Mouse (Mus musculus) left cerebral cortex, adult 11 months (tissue): ENCODE data around the gene Sdf4.

Source experiments
- DNase-seq: peaks from one replicate; pipeline ENCODE4 v3.0.0; 2022; ENCODE audit warnings: low spot score

Gene Sdf4

DNA sequence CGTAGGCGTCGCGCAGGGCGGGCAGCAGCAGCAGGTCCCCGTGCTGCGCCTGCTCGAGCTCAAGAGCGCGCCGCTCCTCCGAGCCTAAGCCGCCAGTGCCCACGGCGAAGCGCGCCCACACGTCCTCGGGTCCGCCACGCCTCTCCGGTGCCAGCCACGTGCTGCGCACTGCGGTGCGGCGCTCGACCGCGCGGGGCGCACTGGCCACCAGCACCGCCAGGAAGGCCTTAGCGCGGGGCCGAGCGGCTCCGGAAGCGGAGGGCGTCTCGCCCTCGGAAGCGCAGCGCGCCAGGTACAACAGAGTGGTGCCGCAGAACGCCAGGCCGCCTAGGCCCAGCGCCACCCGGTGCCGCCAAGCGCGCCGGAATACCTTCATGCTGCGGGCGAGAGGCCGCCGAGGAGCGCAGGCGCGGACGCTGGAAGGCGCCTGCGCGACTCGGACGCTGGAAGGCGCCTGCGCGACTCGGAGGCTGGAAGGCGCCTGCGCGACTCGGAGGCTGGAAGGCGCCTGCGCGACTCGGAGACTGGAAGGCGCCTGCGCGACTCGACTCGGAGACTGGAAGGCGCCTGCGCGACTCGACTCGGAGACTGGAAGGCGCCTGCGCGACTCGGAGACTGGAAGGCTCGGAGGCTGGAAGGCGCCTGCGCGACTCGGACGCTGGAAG, at the start of gene Sdf4, which contains the start of gene B3galt6:
Sdf4 (plus strand) TSS at position 632 of the 665 bp plus-strand sequence.
B3galt6 (minus strand) TSS at position 409 of the 665 bp plus-strand sequence.
- peak; percentile 83 for DNase-seq

DNA sequence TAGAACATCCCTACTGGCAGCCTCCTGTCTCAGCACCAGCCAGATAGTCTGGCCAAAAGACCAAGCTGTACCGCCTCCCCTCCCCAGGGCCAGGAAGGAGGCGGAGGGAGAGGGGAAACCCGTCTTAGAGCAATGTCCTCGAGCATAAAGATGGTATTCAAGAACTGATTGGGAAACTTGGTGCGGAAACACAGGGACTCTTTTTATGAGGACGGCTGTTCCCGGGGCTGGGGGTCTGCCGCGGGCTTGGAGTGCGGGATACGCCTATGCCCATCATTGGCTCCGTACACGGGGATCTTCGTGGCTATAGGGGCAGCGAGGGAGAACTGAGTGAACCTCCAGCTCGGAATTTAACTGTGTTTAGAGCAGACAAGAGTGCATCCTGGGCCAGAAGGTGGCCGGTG, 49.6 kb upstream of the Sdf4 start:
- peak; percentile 34 for DNase-seq

DNA sequence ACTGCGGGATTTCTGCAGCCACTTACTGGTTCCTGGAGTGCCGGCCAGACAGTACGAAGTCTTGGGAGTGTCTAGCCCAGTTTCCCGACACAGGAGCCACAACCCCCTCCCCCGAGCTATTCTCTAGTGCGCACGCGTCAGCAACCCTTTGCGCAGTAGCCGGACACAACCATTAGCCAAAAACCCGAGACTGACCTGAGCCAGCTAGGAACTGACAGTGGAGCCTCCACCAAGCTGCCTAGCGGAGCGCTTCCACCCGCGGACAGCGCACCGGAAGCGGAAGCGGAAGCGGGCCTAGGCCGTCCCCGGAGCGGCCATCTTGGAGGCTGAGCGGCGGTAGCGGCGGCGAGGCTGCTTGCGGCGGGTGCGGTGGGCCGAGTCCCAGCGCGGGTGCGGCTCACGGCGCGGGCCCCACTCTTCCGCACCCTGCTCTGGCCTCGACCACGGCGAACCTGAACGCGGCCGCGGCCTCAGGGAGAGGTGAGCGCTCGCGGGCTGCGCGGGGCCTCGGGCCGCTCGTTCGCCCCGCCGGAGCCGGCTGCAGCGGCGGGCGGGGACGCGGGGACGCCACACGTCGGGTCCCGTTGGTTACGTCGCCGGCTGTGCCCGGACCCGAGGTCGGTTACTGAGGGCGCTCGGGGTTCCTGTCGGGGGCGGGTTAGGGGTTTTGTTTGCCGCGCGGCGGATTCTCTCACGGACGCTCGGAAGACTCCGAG, 49.0 kb upstream of the Sdf4 start, which contains the start of gene Ube2j2:
Ube2j2 (plus strand) TSS at position 298 of the 716 bp plus-strand sequence.
- DNase-seq, result peak; percentile 90

DNA sequence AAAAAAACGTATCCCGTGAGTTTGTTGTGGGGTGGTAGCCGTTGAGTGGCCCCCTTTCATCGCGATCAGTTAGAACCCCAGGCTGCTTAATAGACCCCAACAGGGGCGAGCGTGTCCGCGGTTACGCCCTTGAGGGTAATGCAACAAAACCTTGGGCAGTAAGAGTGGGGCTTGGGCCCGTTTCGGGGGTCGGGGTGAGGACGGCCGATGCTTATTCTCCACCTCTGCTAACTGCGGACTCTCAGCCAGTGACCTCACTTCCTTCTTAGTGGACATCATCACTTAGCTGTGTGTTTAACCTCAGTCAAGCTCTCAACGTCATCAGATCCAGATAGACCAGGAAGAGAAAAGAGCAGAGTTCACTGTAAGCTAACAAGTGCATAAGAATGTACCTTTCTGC, 48.4 kb upstream of the Sdf4 start:
- no peak for DNase-seq

DNA sequence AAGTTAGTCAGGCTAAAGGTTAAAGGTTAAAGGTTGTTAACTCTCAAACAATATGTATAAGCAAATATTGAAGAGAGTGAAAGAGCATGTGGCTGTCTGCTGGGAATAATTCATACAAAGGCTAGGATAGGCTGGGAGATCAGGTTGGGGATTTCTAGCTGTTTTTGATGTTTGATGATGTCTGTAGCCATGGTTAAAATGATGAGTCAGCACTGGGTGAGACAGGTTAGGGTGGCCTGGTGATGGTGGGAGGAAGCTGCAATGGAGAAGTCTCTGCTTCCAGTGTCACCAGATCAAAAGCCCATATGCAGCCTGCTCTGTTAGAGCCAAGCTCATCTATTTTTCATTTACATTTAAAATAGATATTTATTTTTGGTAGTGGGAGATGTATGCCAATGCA, 45.6 kb upstream of the Sdf4 start:
- DNase-seq, result no peak

DNA sequence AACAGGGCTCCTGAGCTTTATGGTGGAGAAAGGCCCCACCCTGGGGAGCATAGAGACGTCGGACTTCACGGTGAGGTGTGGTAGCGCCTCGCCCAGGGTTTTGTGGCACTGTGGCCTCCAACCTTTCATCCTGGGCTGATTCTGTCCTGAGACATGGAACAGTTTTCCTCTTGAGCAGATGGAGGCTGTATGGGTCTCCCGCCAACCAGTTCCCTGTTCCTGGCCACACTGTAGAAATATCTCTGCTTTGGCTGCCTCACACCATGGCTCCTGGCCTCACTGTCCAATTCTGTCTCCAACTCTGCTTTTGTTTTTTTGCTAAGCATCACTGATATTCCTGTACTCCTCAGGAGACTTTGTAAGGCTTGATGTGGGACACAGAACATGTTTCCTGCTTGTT, 37.2 kb upstream of the Sdf4 start:
- DNase-seq, result no peak

DNA sequence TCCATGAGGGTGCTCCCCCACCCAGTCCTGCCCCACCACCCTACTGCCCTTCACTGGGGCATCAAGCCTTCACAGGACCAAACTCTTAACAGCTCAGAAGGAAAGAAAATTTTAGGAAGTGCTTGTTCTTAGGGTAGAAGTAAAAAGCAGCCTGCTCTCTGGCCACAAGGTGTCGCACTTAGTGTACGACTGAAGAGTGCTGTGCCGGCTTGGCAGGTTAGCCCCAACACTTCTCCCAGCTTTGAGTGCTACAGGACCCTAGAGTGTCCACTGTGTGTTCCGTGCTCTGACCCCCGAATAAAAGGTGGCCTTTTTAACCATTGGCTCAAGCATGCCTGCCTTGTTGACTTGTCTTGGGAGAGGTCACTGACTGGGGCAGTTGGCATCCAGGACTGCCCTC, 33.4 kb upstream of the Sdf4 start:
- peak; percentile 45 for DNase-seq

DNA sequence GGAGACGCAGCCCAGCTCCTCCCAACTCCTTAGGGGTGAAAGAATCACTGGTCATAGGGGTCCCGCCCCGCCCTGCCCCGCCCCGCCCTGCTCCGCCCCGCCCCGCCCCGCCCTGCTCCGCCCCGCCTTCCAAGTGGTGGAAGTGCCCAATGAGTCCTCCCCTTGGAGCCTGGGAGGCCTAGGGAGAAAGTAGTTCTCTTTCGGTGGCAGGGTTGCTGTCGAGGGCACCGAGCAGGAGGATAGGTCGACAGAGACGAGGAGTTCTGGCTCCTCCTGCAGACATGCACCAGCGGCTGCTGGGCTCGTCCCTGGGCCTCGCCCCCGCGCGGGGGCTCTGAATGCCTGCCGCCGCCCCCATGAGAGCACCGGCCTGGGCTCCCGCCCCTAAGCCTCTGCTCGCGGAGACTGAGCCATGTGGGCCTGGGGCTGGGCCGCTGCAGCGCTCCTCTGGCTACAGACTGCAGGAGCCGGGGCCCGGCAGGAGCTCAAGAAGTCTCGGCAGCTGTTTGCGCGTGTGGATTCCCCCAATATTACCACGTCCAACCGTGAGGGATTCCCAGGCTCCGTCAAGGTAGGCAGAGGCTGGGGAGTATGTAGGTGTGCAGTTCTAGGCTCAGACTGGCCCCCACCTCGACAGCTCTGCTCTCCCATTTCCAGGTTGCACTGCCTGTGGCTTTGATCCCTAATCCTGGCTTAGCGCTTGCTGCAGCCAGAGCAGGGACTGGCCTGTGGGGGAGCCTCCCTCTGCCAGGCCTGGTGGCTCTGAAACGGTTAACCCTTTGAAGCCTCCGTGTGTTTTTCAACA, 30.3 kb upstream of the Sdf4 start, which contains the start of gene C1qtnf12:
C1qtnf12 (plus strand) TSS at position 152 of the 805 bp plus-strand sequence.
- no peak for DNase-seq

DNA sequence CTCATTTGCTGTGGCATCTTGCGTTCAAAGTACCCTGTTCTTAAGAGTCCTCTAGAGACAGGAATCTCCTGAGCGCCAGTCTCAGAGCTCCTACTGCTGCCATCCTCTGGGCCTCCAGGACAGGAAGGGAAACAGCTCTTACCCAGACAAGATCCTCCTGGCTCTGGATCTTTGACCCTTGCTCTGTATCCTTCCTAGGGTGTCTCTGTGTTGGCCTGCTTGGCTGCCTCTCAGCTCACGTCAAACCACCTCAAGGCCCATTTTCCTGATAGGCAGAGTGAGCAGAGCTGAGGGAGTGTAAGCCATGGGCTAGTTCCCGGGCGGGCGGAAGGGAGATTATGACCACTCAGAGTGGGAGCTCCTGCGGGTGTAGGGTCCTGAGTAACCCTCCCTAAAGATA, 29.6 kb upstream of the Sdf4 start:
- no peak for DNase-seq

DNA sequence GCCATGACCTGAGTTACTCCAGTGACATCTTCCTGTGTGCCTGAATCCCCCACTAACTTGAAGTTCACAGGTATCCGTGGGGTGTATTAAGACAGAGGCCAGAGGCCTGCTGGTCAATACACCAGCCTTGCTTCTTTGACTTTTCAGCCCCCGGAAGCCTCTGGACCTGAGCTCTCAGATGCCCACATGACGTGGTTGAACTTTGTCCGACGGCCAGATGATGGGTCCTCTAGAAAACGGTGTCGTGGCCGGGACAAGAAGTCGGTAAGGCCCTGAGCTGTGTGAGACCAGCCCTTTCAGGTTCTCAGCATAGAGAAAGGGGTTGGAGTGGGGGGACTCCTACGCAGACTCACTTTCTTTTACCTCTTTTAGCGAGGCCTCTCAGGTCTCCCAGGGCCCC, 28.3 kb upstream of the Sdf4 start:
- no peak for DNase-seq

DNA sequence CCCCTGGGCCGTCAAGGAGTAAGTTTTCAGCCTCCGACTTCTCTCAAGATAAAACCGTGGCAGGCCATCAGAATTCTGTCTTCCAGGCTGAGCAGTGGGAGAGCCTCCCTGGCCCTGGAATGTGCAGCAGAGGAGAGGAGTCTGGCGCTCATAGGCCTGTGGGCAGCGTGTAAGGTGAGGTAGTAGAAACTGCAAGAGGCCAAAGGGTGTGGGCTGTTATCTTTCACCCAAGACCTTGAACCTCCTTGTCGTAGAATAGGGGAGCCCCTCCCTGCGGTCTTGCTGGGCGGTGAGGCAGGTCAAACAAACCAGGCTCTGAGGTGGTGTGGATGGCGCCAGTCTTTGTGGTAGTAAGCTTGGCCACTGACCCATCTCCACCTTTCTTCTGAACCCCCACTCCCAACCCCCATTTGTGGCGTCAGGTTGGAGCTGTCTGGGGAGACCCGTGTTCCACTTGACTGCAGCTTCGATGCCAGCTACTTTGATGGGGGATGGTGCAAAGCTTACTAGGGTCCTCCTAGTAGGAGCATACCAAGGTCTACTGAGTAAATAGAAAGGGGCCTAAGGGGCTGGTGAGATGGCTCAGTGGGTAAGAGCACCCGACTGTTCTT, 23.5 kb upstream of the Sdf4 start:
- no peak for DNase-seq

DNA sequence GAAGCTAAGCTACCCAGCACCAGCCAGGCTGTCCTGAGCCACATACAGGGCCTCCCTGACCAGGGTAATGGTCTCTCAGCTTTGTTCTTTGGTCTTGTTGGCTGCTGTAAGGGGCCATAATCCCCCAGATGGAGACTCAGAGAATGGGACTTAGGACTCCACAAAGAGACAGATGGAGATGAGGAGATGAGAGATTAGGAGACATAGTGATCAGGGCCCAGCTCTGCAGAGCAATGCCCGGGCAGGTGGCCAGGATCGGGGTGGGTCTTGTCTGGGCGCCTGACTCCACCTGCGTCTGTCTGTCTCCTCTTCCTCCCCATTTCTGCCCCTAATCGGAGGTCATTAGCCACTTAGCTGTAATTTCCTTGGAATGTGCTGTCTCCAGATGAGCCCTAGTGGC, 22.4 kb upstream of the Sdf4 start:
- no peak for DNase-seq

DNA sequence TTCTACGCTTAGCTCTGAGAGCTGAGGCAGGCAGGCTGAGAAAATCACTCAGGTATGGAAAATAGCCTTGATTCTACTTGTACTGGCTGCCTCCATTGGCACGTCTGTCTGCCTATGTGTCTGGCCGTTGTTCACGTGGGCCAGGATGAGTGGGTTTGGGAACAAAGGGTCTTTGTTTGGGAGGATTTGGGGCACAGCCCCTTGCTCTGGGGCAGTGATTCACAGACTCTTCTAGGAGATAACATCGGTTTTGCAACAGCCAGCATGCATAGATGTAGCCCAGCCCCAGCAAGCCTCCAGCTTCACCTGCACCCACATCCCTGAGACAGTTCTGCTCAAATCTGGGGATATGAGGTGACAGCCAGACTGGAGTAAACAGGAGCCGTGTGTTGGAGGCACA, 20.0 kb upstream of the Sdf4 start:
- DNase-seq, result no peak

DNA sequence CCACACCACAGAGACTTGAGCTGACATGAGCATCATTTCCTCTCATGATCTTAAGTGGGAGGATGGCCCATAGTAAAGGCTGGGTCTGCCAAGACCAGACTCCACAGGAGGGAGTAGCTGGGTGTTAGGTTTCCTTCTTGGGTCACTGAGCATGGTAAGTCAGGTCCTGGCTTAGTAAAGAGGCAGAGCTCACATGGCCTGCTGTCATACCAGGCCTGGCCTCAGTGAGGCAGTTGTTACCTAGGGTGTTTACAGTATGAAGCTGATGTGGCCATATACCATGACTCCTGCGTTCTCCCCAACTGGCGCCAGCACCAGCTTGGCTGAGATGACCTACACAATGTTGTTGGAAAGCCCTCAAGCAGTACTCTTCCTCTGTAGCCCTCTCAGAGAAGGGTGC, 19.4 kb upstream of the Sdf4 start:
- no peak for DNase-seq

DNA sequence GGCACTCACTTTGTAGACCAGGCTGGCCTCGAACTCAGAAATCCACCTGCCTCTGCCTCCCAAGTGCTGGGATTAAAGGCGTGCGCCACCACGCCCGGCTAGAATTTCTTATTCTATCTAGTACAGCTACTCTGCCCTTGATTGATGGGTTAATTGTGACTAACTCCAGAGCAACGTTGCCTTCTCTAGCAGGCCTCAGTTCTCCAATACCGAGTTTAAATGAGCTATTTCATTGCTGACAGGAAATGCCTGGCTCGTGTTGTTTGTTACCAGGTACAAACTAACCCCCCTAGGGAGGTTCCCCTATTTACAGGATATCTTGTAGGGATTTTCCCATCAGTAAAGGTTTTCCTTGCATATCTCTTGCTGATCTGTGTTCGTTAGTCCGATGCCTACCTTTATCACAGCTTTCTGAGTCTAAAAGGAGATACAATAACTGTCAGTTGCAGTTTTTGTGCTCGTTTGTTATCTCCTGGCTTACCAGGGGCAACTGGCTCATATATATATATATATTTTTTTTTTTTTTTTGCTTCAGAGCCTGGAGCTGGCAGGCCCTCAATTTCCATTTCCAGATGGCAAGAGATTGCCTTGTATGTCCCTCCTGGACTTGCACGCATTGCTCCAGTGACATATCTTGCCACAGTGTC, 11.1 kb upstream of the Sdf4 start:
- no peak for DNase-seq

DNA sequence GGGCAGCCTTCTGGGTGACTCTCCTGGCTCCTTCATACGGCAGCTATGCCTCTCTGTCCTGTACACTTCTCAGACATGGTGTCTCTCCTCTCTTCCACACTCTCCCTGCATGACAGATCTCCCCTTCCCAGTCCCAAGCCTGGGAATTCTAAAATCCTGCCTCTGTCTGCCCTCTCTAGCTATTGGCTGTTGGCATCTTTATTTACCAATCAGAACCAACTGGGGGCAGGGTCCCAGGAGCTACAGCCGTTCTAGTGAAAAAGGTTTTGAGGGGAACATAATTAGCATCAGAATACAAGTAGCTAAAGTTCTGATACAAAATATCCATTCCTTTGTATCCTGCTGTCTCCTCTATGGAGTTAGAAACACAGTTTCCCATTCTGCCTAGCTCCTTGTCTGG, 8.9 kb upstream of the Sdf4 start:
- DNase-seq, result no peak

DNA sequence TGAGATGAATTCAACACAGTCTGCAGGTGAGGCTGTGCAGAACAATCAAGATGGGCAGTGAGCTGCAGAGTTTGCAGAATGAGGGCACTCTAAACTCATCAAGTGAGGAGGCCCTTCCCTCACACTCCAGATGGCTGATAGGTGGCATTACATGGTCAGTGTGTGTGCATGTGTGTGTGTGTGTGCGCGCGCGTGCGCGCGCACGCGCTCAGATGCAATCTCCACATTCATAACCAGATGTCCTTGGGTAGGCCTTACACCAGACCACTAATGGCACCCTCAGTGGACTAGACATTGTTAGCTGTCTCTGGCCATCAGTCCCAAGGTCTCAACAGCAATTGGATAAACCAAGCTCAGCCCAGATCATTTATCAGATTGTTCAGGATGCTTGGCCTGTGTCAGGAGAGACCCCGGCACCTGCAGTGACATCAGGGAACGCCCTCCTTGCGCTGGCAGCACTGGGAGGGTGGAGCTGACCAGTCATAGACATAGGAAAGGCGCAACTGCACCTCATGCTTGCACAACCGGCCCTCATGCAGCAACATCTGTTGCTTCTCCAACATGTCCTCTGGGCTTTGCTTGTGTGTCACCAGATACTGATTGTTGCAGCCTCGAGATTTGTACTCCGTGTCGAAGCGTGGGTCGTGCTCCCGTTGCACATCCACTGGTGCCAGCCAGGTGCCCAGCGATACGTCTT, 1.3 kb upstream of the Sdf4 start:
- DNase-seq, result peak; percentile 43

DNA sequence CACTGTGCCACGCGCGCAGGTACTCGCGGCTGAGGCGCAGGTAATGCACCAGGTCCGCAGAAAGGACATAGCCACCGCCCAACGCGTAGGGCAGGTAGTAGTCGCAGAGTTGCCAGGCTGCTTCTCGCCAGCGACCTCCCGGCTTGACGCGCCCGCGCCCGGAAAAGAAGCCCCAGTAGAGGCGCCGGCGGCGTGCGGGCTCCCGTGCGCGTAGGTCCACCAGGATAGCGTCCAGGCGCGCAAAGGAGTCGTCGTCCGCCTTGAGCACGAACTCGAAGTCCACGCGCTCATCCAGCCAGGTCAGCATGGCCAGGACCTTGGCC, 803 bp upstream of the Sdf4 start:
- no peak for DNase-seq

DNA sequence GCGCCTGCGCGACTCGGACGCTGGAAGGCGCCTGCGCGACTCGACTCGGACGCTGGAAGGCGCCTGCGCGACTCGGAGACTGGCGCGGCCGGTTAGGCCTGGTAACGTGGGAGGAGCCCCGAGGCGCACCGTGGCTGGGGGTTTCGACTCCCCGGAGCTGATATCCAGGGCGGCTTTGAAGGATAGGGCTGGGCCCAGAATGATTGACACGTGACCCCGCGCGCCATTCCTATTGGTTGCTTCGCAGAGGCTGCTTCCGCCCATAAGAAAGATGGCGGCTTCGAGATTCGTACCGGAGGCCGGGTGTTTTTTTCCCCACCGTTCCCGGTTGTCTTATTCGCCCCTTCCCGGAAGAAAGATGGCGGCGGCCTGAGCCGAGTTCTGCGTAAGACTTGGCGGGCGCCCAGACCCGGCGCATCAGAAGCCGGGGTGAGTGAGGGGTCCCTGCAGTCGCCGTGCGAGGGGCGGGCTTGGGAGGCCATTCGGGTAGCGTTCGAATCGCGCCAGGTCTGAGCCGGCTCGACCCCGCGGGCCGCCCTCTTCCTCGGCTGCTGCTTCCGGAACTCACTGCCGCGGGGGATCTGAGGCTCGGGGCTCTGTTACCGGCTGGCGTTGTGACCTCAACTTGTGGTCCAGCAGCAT, 355 bp downstream of the Sdf4 start:
- DNase-seq, result peak; percentile 95

DNA sequence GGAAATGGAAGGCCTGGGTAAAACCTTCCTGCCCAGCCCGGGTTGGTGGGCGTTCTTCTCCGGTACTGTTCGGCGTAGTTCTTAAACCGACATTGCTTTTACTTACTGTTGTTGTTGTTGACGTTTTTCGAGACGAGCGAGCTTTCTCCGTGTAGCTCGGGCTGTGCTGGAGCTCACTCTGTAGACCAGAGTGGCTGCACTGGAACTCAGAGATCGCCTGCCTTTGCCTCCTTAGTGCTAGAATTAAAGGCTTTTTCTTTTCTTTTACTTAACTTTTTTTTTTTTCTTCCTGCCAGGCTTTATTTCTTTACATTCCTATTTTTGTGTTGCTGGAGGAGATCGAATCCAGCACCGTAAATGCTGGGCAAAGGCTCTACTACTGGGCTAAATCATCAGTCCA, 934 bp downstream of the Sdf4 start:
- no peak for DNase-seq

DNA sequence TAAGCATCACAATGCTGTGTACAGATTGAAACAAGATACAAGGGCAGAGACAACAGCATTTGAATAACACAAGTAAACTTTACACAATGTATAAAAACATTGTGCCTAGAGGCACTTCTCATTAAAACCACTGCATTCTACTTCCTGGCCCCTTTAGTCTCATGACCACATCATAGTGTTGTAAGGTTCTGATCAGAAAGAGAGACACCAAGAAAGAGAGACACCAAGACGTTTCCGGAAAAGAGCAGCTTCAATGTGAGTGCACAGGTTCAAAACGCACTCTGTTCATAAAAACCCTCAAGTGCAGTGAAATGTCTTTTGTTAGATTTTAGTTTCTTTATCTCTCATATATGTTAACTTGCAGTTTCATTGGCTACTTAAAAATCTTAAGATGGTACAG, 11.4 kb downstream of the Sdf4 start:
- no peak for DNase-seq
